Mouse (Mus musculus) liver, postnatal 0 days (tissue): Measurements from ENCODE around the gene Rffl.

Experiments used
- CTCF ChIP-seq: sonication (generic); IDR thresholded peaks from 2 replicates; pipeline ENCODE4 v1.5.1; 2016; ENCODE audit warnings: antibody characterized with exemption, low read depth
- EP300 ChIP-seq: IDR thresholded peaks from 2 replicates; pipeline ENCODE4 v1.6.1; 2016; ENCODE audit warnings: antibody characterized with exemption, low read depth, mild to moderate bottlenecking

DNA sequence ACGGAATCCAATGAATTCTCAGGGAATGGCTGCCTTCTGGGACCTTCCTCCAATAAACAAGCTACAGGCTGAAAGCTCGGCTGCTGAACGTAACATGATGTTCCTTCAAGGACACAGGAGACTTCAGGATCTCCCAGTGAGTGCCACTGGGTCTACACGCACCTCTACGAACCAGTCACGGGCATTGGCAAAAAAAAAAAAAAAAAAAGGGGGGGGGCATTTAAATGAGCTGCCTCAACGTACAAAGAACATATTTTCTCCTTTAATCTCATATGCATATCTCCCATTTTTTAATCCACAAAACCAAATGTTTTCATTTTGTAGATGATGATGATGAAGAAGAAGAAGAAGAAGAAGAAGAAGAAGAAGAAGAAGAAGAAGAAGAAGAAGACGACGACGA, 5.1 kb downstream of the Rffl start:
- TF ChIP-seq CTCF, result no peak
- TF ChIP-seq EP300, result no peak
